Mouse (Mus musculus) stomach, embryonic 16.5 days (tissue): ENCODE measurements around the gene Nt5c1b. TPM values are rescaled to one million over a fixed set of nuclear protein-coding genes. Genes with fewer than 3 reads are reported as not detected.

Experiments
- ATAC-seq: fragments of 200-750 bp; cut with Nextera tagmentation; 2 replicates; pipeline ENCODE4 v1.8.0; 2017; ENCODE audit warnings: moderate number of reproducible peaks, moderate TSS enrichment; ENCODE audit not compliant: insufficient read depth, low FRiP score
- H3K27ac ChIP-seq: fragments of 300-500 bp; sonication (generic); 2 replicates; pipeline ENCODE4 v1.5.1; 2014; ENCODE audit warnings: low read length
- H3K27me3 ChIP-seq: fragments of 300-500 bp; sonication (generic); 2 replicates; pipeline ENCODE4 v1.6.1; 2014; ENCODE audit warnings: low read length, control low read depth, mixed read lengths; ENCODE audit not compliant: control insufficient read depth, insufficient read depth
- H3K36me3 ChIP-seq: fragments of 300-500 bp; sonication (generic); 2 replicates; pipeline ENCODE4 v1.6.1; 2014; ENCODE audit warnings: low read length; ENCODE audit not compliant: control insufficient read depth, insufficient read depth
- H3K4me1 ChIP-seq: fragments of 300-500 bp; sonication (generic); 2 replicates; pipeline ENCODE4 v1.6.1; 2014; ENCODE audit warnings: low read length, control low read depth, mixed read lengths; ENCODE audit not compliant: control insufficient read depth, insufficient read depth
- H3K4me2 ChIP-seq: fragments of 300-500 bp; sonication (generic); 2 replicates; pipeline ENCODE4 v1.6.1; 2014; ENCODE audit warnings: low read depth, low read length, mixed read lengths
- H3K4me3 ChIP-seq: fragments of 300-500 bp; sonication (generic); replicated peaks from 2 replicates; pipeline ENCODE4 v1.5.1; 2014; ENCODE audit warnings: mild to moderate bottlenecking, low read length
- H3K9ac ChIP-seq: fragments of 300-500 bp; sonication (generic); 2 replicates; pipeline ENCODE4 v1.6.1; 2014; ENCODE audit warnings: low read length
- H3K9me3 ChIP-seq: fragments of 300-500 bp; sonication (generic); replicated peaks from 2 replicates; pipeline ENCODE4 v1.6.1; 2016; ENCODE audit warnings: low read length, control low read depth; ENCODE audit not compliant: control insufficient read depth
- WGBS: fragments of 180-500 bp; shearing (Covaris S2); extraction: QIAGEN DNeasy Blood & Tissue Kit; methylation state at CpG from one replicate; pipeline ENCODE4 v1.1.7; 2014; 5-methylcytosine and 5-hydroxymethylcytosine counted together
- polyA plus RNA-seq: library from polyadenylated mRNA; unstranded; fragments of >200 nt; fragmentation: Nextera tagmentation; extraction: Ambion mirVana; gene quantifications from 2 replicates; pipeline ENCODE4 v1.2.1, GENCODE M21; 2015

Gene Nt5c1b
- polyA plus RNA-seq, 1 experiment from 2014 or later = not detected

DNA sequence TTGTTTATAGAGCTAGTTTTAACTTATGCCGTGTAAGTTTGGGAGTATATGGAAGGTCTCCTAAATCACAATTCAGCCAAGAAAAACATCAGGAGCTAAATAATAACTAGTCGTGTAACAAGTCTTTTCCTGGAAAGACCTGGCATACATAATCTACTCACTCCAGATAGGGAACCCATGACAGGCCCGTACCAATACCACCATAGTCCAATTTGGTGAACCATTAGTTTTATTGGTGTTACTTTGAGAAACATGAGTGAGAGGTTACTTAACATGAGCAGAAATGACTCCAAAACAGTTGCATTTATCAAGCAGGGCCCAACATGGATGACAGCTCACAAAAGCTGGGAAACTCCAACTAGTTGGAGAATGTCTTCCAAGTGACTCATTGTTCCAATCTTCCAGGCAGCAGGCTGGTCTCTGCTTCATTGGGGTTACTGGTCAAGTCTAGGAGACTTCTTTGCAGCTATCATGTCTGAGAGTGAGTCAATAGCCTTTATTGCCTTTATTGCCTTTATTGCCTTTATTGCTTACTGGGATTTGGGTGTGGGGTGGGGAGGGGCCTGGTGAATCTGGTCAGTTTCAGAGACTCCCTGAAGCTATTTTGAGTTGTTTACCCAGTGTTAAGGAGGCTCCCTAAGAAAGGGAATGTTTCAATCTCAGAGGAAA lies 40.9 kb downstream of the Nt5c1b start:
- WGBS = 81% methylated on average over 3 of the region's 3 CpGs
- H3K4me3 ChIP-seq = no peak overlapping the region

DNA sequence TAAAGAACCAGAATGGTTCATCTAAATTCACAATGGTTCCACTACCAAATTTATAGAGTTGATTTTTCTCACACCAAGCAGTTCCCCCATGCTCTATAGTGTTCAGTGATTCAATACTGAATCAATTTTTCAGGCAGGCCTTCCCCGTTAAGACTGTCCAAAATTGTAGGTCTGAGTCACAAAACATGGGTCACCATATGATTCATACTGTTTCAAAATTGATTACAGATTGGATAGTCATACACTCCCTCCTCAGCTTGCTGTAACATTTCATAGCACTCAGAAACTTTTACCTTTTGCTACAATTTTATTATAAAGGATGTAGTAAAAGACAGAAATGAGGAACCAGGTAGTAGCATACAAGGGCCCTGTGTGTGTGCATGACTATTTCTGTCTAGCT lies 41.7 kb downstream of the Nt5c1b start:
- H3K9ac ChIP-seq = no peak overlapping the region
- no peaks in the 10 kb centered on the region for H3K27me3 ChIP-seq
- H3K9me3 ChIP-seq = no peaks in the 10 kb centered on the region
- H3K4me3 ChIP-seq = no peak overlapping the region
- no peak for ATAC-seq
- no peaks in the 10 kb centered on the region for H3K4me1 ChIP-seq
- H3K27ac ChIP-seq = no peak overlapping the region
- H3K4me2 ChIP-seq = no peak overlapping the region
- H3K36me3 ChIP-seq = no peaks in the 10 kb centered on the region
- WGBS = 86% methylated on average over 1 of the region's 1 CpGs

More for the DNA sequence above, 40.9 kb downstream of the Nt5c1b start:
- no peak overlapping the region for H3K27ac ChIP-seq
- no peak overlapping the region for H3K9ac ChIP-seq
- no peak overlapping the region for H3K4me2 ChIP-seq
- H3K36me3 ChIP-seq = no peaks in the 10 kb centered on the region
- no peaks in the 10 kb centered on the region for H3K9me3 ChIP-seq
- H3K4me1 ChIP-seq = no peaks in the 10 kb centered on the region
- H3K27me3 ChIP-seq = no peaks in the 10 kb centered on the region
- no peak for ATAC-seq

DNA sequence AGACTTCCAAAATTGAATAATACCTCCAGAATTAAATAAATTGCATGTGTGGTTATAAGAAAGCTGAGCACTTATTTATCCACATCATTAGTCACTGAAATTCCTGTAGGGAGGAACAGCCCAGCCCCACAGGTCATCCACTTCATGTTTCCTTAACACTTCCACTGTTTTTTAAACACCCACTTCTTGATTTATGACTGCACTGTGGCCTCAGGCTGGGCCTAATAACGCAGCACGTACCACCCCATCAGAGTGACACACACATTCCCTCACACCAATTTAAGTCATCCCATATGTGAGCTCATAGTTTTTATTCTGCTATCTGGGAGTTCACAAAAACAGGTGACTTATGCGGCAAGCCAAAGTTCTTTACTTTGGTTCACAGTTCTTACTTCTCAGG lies 52.6 kb downstream of the Nt5c1b start:
- Histone ChIP-seq H3K4me1 (no peaks in the 10 kb centered on the region), H3K9ac (no peak overlapping the region), H3K9me3 (no peaks in the 10 kb centered on the region), H3K27ac (no peak overlapping the region), H3K36me3 (no peaks in the 10 kb centered on the region), H3K4me2 (no peak overlapping the region), H3K4me3 (no peak overlapping the region), H3K27me3 (no peaks in the 10 kb centered on the region)
- 42% methylated on average over 3 of the region's 3 CpGs for WGBS
- no peak for ATAC-seq

DNA sequence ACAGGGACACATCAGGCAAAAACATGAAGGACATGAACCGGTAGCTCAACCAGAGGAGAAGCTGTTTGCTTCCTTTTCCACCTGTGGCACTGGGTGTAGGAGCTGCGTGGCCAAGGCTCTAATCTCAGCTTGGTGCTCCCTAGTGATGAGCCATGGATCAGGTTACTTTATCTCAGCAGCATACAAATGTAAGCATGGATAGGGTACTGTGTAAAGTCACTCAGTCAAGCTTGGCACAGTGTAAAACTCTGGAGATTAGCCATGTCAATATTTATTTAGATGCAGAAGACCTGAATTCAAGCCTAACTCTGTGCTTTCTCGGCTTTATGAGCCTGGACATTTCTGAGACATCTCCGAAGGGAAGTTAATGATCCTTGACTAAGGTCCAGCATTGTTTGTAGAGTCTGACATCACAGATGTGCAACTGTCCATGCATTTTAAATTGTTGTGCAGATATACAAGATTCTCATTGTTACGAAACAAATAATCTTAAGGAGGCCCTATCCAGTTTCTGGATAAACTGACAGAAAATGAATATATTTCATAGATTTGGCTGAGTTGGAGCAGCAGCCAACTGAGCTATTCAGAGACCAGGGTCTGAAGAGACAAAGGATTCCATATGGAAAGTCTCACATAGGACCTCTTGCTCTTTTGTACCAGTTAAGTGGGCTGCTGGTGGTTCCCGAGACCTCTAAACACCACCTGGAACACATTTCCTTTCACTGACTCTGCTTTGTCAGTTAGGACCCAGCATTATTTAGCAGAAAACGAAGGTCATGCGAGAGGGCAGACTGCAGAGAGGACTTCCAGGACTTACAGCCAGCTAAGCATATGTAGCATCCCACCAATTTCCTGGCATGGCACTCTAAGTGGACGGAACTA lies 56.5 kb downstream of the Nt5c1b start:
- no peaks in the 10 kb centered on the region for H3K36me3 ChIP-seq
- H3K27ac ChIP-seq = no peak overlapping the region
- H3K9me3 ChIP-seq = no peaks in the 10 kb centered on the region
- H3K4me2 ChIP-seq = no peak overlapping the region
- 51% methylated on average over 9 of the region's 9 CpGs for WGBS
- no peaks in the 10 kb centered on the region for H3K27me3 ChIP-seq
- no peak overlapping the region for H3K4me3 ChIP-seq
- H3K4me1 ChIP-seq = no peaks in the 10 kb centered on the region
- no peak overlapping the region for H3K9ac ChIP-seq
- ATAC-seq = no peak

DNA sequence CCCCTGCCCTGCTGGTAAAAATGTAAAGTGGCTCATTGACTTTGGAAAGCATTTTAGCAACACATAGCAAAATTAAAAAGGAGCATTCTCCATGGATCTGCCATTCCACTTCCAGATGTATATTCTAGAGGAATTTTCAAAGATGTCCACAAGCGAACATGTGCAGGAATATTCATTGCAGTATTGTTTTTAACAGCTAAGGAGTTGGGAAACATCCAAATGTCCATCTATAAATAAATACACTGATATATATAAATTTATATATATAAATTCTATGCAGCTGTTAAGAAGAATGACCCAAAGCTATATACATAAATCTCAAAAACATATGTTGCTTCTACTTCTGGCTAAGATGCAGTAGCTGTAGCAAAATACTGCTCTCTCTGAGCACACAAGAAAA lies 61.2 kb downstream of the Nt5c1b start:
- Histone ChIP-seq H3K4me2 (no peak overlapping the region), H3K9me3 (no peaks in the 10 kb centered on the region), H3K36me3 (no peaks in the 10 kb centered on the region), H3K4me3 (no peak overlapping the region), H3K4me1 (no peaks in the 10 kb centered on the region), H3K27ac (no peak overlapping the region), H3K9ac (no peak overlapping the region), H3K27me3 (no peaks in the 10 kb centered on the region)
- 63% methylated on average over 1 of the region's 1 CpGs for WGBS
- no peak for ATAC-seq

DNA sequence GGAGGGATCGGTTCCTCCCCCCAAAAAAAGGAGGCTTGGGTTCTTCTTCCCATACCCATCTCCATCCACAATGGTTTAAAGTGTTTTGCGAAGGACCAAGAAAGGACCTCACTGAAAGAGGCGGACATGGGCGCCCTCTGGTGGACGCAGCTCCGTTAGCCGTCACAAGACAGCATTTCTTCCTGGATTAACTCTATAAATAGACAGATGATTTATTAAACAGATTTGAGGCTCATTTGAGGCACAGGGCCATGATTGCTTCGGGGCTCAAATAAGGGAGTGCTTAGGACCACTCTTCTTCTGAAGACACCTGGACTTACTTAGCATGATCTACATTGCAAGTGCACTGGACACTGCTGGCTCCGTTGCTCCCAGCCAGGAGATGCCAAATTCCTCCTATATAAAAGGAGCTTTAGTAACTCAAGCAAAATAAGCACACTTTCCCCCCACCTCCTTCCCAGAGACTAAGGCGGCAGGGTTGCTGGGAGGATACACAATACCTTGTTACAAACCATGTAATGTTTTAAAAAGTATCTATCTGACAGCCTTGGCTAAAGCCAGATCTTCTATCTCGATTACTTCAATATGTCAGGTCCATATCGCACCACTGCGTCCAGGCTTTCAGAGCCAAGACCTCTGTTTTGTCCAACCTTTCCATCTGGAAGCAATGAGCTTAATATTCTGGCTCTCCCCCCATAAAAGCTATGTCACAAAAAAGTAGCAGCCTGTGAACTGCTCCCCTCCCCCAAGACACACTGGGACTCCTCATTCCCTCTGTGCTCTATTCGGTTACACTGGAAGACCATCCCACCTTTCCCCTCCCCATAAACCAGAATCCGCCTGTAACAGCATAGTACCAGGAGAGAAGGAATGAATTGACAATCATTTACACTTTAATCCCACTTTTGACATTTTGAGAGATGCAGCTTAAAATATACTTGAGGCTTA lies 68.6 kb downstream of the Nt5c1b start:
- peak; percentile 61; the same call in 1 of the 2 replicates for ATAC-seq
- Histone ChIP-seq H3K4me1 (no peaks in the 10 kb centered on the region; the same call in 1 of the 2 replicates), H3K9ac (no peak overlapping the region), H3K4me3 (no peak overlapping the region), H3K27me3 (no peaks in the 10 kb centered on the region), H3K9me3 (no peaks in the 10 kb centered on the region), H3K27ac (peak overlapping the region; percentile 14; the same call in 1 of the 2 replicates), H3K36me3 (no peaks in the 10 kb centered on the region), H3K4me2 (no peak overlapping the region)
- WGBS = 23% methylated on average over 15 of the region's 15 CpGs

Other genes with a start within 250 kb of the Nt5c1b start
- 31.1 and 35.9 TPM in 2 replicates for gene Rdh14, start 20.8 kb downstream of the Nt5c1b start, polyA plus RNA-seq